Mouse (Mus musculus) lung, postnatal 36 days (tissue): ENCODE results near the gene Nkap.
"Not testable (repeated sequence)": the region's sequence is repeated elsewhere in the genome, so short reads cannot be mapped to it uniquely, and the experiment has no call there.

Source experiments
- DNase-seq: peaks from one replicate; pipeline ENCODE4 v3.0.0; 2022; ENCODE audit warnings: mixed read lengths

Gene Nkap

GRCm38 (mm10) chrX:37161169-37161568 is 34.6 kb downstream of the Nkap start:
- DNase-seq: no peak

- DNase-seq: no peak
Observed at GRCm38 (mm10) chrX:37163115-37163514, 36.5 kb downstream of the Nkap start.

- peak; percentile 77 for DNase-seq
Observed at GRCm38 (mm10) chrX:37167085-37167484, 40.5 kb downstream of the Nkap start.

GRCm38 (mm10) chrX:37168742-37169141 is 42.1 kb downstream of the Nkap start, which contains the start of gene Akap14:
Akap14 (minus strand) TSS chrX:37168842.
- DNase-seq: no peak

GRCm38 (mm10) chrX:37184401-37184800 is 57.8 kb downstream of the Nkap start:
- DNase-seq: not testable (repeated sequence)

GRCm38 (mm10) chrX:37190755-37191104 is 64.1 kb downstream of the Nkap start:
- DNase-seq: no peak

GRCm38 (mm10) chrX:37191105-37191743 is 64.6 kb downstream of the Nkap start, which contains the start of the genes Ndufa1 and Rnf113a1:
Ndufa1 (minus strand) TSS chrX:37191163.
Rnf113a1 (plus strand) TSS chrX:37191245.
- DNase-seq: peak; percentile 85

GRCm38 (mm10) chrX:37191744-37192379 is 65.3 kb downstream of the Nkap start:
- no peak for DNase-seq

- DNase-seq: no peak
Observed at GRCm38 (mm10) chrX:37198676-37199075, 72.1 kb downstream of the Nkap start.
